24 mouse cellular contexts compared by ENCODE assay signal in genomic region chr12:104105847-104106246, GRCm38 (mm10). TPM values are rescaled to one million over a fixed set of nuclear protein-coding genes. Genes with fewer than 3 reads are reported as not detected.
"Had no signal": no experiment of that assay in that cellular context is flagged by ENCODE, and none has a peak within 500 bp of the region (broad histone marks: within the 10 kb centered on the region; RNA-seq: fewer than 3 reads in every experiment).

No protein-coding gene starts in this region.

- H3K27ac ChIP-seq: lung, embryonic 15.5 days; macrophage; midbrain, embryonic 13.5 days; midbrain, embryonic 15.5 days; neural tube, embryonic 12.5 days; stomach, embryonic 15.5 days; stomach, postnatal 0 days had no signal

- ATAC-seq: lung, postnatal 0 days; midbrain, embryonic 13.5 days; midbrain, embryonic 15.5 days had no signal

- H3K27me3 ChIP-seq: lung, embryonic 15.5 days; midbrain, embryonic 13.5 days; midbrain, embryonic 15.5 days; neural tube, embryonic 12.5 days; stomach, embryonic 15.5 days had no signal

- H3K4me3 ChIP-seq: lung, embryonic 15.5 days; megakaryocyte, embryonic 14.5 days; midbrain, embryonic 13.5 days; midbrain, embryonic 15.5 days; neural tube, embryonic 12.5 days; stomach, embryonic 15.5 days had no signal

- H3K9me3 ChIP-seq: lung, embryonic 15.5 days; megakaryocyte, embryonic 14.5 days; midbrain, embryonic 13.5 days; midbrain, embryonic 15.5 days; neural tube, embryonic 12.5 days; stomach, embryonic 15.5 days had no signal

- H3K9ac ChIP-seq: lung, embryonic 15.5 days; midbrain, embryonic 13.5 days; midbrain, embryonic 15.5 days; neural tube, embryonic 12.5 days; stomach, embryonic 15.5 days had no signal

- H3K4me1 ChIP-seq: lung, embryonic 15.5 days; midbrain, embryonic 13.5 days; midbrain, embryonic 15.5 days; neural tube, embryonic 12.5 days; stomach, embryonic 15.5 days had no signal

- H3K4me2 ChIP-seq: lung, embryonic 15.5 days; midbrain, embryonic 11.5 days; midbrain, embryonic 13.5 days; midbrain, embryonic 15.5 days; neural tube, embryonic 12.5 days; stomach, embryonic 15.5 days had no signal

- H3K36me3 ChIP-seq: lung, embryonic 15.5 days; midbrain, embryonic 13.5 days; midbrain, embryonic 15.5 days; neural tube, embryonic 12.5 days; stomach, embryonic 15.5 days had no signal

- DNase-seq: lung, adult 2 months; lung, postnatal 14 days; lung, postnatal 36 days; right cerebral cortex, postnatal 14 days; thymus, adult 2 months; thymus, postnatal 25 days; thymus, postnatal 4 days had no signal

RNA-seq across cellular contexts. Expression of gene Serpina5, which starts 4.9 kb away (rescaled TPM):
- total RNA-seq: megakaryocyte progenitor cell, adult 5-6 weeks; midbrain, postnatal 0 days; monocyte, adult 5-6 weeks; neutrophil, adult 5-6 weeks had no signal
- polyA plus RNA-seq: lung, adult 2 months; lung, postnatal 0 days; macrophage; midbrain, embryonic 11.5 days; midbrain, embryonic 13.5 days; midbrain, embryonic 15.5 days; midbrain, postnatal 0 days; neural tube, embryonic 12.5 days; neural tube, embryonic 14.5 days; spleen, adult 2 months; urinary bladder, adult 2 months had no signal

RNA-seq across cellular contexts. Expression of gene Serpina3a, which starts 6.7 kb away (rescaled TPM):
- total RNA-seq: megakaryocyte progenitor cell, adult 5-6 weeks; midbrain, postnatal 0 days; monocyte, adult 5-6 weeks; neutrophil, adult 5-6 weeks had no signal
- polyA plus RNA-seq: lung, adult 2 months; lung, embryonic 15.5 days; lung, postnatal 0 days; macrophage; midbrain, embryonic 11.5 days; midbrain, embryonic 13.5 days; midbrain, embryonic 15.5 days; midbrain, postnatal 0 days; neural tube, embryonic 12.5 days; neural tube, embryonic 14.5 days; spleen, adult 2 months; stomach, embryonic 15.5 days; stomach, postnatal 0 days; thymus, adult 2 months; urinary bladder, adult 2 months had no signal

RNA-seq across cellular contexts. Expression of gene Serpina3b, which starts 21.9 kb away (rescaled TPM):
- total RNA-seq: megakaryocyte progenitor cell, adult 5-6 weeks; midbrain, postnatal 0 days; monocyte, adult 5-6 weeks; neutrophil, adult 5-6 weeks had no signal
- polyA plus RNA-seq: lung, adult 2 months; lung, embryonic 15.5 days; lung, postnatal 0 days; midbrain, embryonic 11.5 days; midbrain, embryonic 13.5 days; midbrain, embryonic 15.5 days; midbrain, postnatal 0 days; neural tube, embryonic 12.5 days; neural tube, embryonic 14.5 days; stomach, embryonic 15.5 days had no signal

RNA-seq across cellular contexts. Expression of gene Serpina3c, which starts 47.8 kb away (rescaled TPM):
- total RNA-seq: megakaryocyte progenitor cell, adult 5-6 weeks; midbrain, postnatal 0 days; monocyte, adult 5-6 weeks; neutrophil, adult 5-6 weeks had no signal
- polyA plus RNA-seq: macrophage; midbrain, embryonic 11.5 days; midbrain, embryonic 13.5 days; midbrain, embryonic 15.5 days; midbrain, postnatal 0 days; neural tube, embryonic 12.5 days; neural tube, embryonic 14.5 days; stomach, embryonic 15.5 days; stomach, postnatal 0 days had no signal
